Mouse (Mus musculus) olfactory bulb, adult 2 months (tissue): ENCODE data around the gene Gm28551.

Experiments used
- CTCF ChIP-seq: fragments of 200-500 bp; IDR thresholded peaks from 2 replicates; pipeline ENCODE4 v1.5.1; 2012; ENCODE audit warnings: low read depth, mild to moderate bottlenecking, low read length, moderate library complexity; ENCODE audit not compliant: insufficient read depth
- POLR2A ChIP-seq: fragments of 200-500 bp; IDR thresholded peaks from 2 replicates; pipeline ENCODE4 v1.6.1; 2012; ENCODE audit warnings: mild to moderate bottlenecking, low read depth, low read length, moderate library complexity; ENCODE audit not compliant: insufficient read depth

DNA sequence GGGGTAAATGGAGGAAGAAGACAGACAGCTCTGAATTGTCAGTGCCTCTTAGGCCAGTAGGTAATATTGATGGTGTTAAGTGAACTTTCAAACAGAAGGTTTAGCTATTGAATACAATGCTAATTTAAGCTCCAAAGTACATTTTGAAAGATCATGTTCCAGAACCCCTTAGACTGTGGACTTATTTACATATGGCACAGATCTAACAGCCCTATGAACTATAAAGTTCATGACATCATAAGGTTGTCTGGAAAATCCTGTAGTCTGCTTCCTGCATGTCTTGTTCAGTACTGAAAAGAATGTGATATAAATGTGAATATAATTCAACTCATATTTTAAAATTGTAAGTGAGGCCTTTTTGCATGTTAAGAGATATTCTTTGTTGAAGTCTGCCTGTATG is 6.5 kb upstream of the Gm28551 start:
- no peak for TF ChIP-seq POLR2A
- no peak for TF ChIP-seq CTCF
